Mouse (Mus musculus): ENCODE data around the gene Cnn2. TPM values are rescaled to one million over a fixed set of nuclear protein-coding genes. Genes with fewer than 3 reads are reported as not detected.
"Not testable (repeated sequence)": the region's sequence is repeated elsewhere in the genome, so short reads cannot be mapped to it uniquely, and the experiment has no call there.

The Cnn2 gene
- polyA plus RNA-seq, 1 experiment, result 4.4 TPM

GRCm38 (mm10) chr10:79949873-79950272, 38.5 kb upstream of the Cnn2 start:
- no peak overlapping the region for H3K27ac ChIP-seq (ENCODE audit: control insufficient read depth, insufficient read depth, low read depth, low read length)
- no peak overlapping the region for H3K4me3 ChIP-seq (ENCODE audit: control insufficient read depth, low read depth, low read length)
- H3K4me1 ChIP-seq (ENCODE audit: control insufficient read depth, insufficient read depth, low read length), result no peaks in the 10 kb centered on the region
- no peak for TF ChIP-seq CTCF (IDR thresholded peaks at IDR 0.05; ENCODE audit: control insufficient read depth, insufficient read depth, insufficient replicate concordance, low read depth, low read length)
- TF ChIP-seq POLR2A (IDR thresholded peaks at IDR 0.05; ENCODE audit: control insufficient read depth, low read depth, low read length), result no peak
- no peaks in the 10 kb centered on the region for H3K27me3 ChIP-seq (ENCODE audit: control insufficient read depth, insufficient read depth, low read length)
- H3K36me3 ChIP-seq (ENCODE audit: control insufficient read depth, insufficient read depth, low read length), result no peaks in the 10 kb centered on the region

DNA sequence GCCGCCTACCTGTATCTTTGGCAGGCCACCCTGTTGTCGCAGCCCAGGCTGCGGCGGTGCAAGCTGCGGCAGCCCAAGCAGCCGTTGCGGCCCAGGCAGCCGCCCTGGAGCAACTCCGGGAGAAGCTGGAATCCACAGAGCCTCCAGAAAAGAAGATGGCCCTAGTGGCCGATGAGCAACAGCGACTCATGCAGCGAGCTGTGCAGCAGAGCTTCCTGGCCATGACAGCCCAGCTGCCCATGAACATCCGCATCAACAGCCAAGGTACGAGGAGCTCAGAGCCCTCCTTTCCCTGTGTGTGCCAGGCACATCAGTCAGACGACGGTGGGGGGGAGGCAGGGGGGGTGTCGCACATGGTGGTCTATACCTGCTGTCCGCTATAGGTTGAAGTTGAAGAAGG, 37.7 kb upstream of the Cnn2 start:
- Histone ChIP-seq H3K4me3 (ENCODE audit: control insufficient read depth, low read depth, low read length) (no peak overlapping the region), H3K27ac (ENCODE audit: control insufficient read depth, insufficient read depth, low read depth, low read length) (no peak overlapping the region), H3K36me3 (ENCODE audit: control insufficient read depth, insufficient read depth, low read length) (no peaks in the 10 kb centered on the region), H3K27me3 (ENCODE audit: control insufficient read depth, insufficient read depth, low read length) (no peaks in the 10 kb centered on the region), H3K4me1 (ENCODE audit: control insufficient read depth, insufficient read depth, low read length) (no peaks in the 10 kb centered on the region)
- TF ChIP-seq CTCF (IDR thresholded peaks at IDR 0.05; ENCODE audit: control insufficient read depth, insufficient read depth, insufficient replicate concordance, low read depth, low read length), result no peak
- TF ChIP-seq POLR2A (IDR thresholded peaks at IDR 0.05; ENCODE audit: control insufficient read depth, low read depth, low read length), result no peak

GRCm38 (mm10) chr10:79953946-79954345, 34.4 kb upstream of the Cnn2 start:
- Histone ChIP-seq H3K36me3 (ENCODE audit: control insufficient read depth, insufficient read depth, low read length) (no peaks in the 10 kb centered on the region), H3K27ac (ENCODE audit: control insufficient read depth, insufficient read depth, low read depth, low read length) (no peak overlapping the region), H3K27me3 (ENCODE audit: control insufficient read depth, insufficient read depth, low read length) (no peaks in the 10 kb centered on the region), H3K4me1 (ENCODE audit: control insufficient read depth, insufficient read depth, low read length) (no peaks in the 10 kb centered on the region), H3K4me3 (ENCODE audit: control insufficient read depth, low read depth, low read length) (no peak overlapping the region)
- TF ChIP-seq CTCF (IDR thresholded peaks at IDR 0.05; ENCODE audit: control insufficient read depth, insufficient read depth, insufficient replicate concordance, low read depth, low read length), result 0 out of 2 replicates have a peak, but pooled peaks have one; percentile 14
- TF ChIP-seq POLR2A (IDR thresholded peaks at IDR 0.05; ENCODE audit: control insufficient read depth, low read depth, low read length), result no peak

DNA sequence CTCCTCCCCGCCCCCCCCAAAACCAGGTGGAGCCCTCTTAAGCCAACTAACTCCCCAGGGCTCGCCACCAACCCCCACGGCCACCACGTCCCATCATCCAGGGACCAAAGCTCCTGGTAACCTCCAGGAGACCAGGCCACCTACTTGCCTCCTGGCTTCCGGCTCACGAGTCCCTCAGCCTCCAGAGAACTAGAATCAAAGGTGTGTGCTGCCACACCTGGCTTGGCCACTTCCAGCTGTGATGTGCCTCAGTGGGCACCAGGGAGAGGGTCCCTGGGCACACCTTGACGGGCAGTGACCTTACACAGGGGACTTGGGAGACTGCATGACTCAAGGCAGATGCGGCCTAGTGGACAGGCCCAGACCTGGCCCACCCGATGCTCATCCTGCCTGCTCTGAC, 32.7 kb upstream of the Cnn2 start:
- Histone ChIP-seq H3K4me1 (ENCODE audit: control insufficient read depth, insufficient read depth, low read length) (peaks cover 2% of the 10 kb centered on the region), H3K4me3 (ENCODE audit: control insufficient read depth, low read depth, low read length) (no peak overlapping the region), H3K27ac (ENCODE audit: control insufficient read depth, insufficient read depth, low read depth, low read length) (no peak overlapping the region), H3K36me3 (ENCODE audit: control insufficient read depth, insufficient read depth, low read length) (no peaks in the 10 kb centered on the region), H3K27me3 (ENCODE audit: control insufficient read depth, insufficient read depth, low read length) (no peaks in the 10 kb centered on the region)
- no peak for TF ChIP-seq CTCF (IDR thresholded peaks at IDR 0.05; ENCODE audit: control insufficient read depth, insufficient read depth, insufficient replicate concordance, low read depth, low read length)
- no peak for TF ChIP-seq POLR2A (IDR thresholded peaks at IDR 0.05; ENCODE audit: control insufficient read depth, low read depth, low read length)

DNA sequence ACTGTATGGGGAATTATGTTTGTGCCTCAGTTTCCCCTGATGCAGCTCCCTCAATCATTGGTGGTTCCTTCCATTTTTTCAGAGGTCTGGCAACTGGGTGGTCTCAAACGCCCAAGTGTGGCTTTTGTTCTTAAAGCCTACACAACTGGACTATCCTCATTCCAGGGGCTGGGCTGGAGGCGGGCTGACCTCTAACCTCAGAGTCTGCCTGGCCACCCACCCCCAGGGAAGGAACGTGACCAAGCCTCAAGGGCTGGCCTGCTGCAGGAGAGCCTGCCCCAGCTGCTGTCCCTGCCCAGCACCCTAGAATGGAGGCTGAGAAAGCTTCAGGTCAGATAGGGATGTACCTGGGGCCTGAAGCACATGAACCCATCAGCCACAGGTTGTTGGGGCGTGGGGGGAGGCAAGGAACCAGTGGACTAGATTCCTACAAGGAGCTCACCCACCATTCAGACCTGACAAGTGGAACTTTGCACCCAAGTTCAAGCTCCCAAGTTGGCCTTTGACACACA, 31.7 kb upstream of the Cnn2 start:
- no peak for TF ChIP-seq POLR2A (IDR thresholded peaks at IDR 0.05; ENCODE audit: control insufficient read depth, low read depth, low read length)
- no peak for TF ChIP-seq CTCF (IDR thresholded peaks at IDR 0.05; ENCODE audit: control insufficient read depth, insufficient read depth, insufficient replicate concordance, low read depth, low read length)
- Histone ChIP-seq H3K4me1 (ENCODE audit: control insufficient read depth, insufficient read depth, low read length) (peaks cover 4% of the 10 kb centered on the region), H3K27ac (ENCODE audit: control insufficient read depth, insufficient read depth, low read depth, low read length) (no peak overlapping the region), H3K27me3 (ENCODE audit: control insufficient read depth, insufficient read depth, low read length) (no peaks in the 10 kb centered on the region), H3K36me3 (ENCODE audit: control insufficient read depth, insufficient read depth, low read length) (no peaks in the 10 kb centered on the region), H3K4me3 (ENCODE audit: control insufficient read depth, low read depth, low read length) (no peak overlapping the region)

DNA sequence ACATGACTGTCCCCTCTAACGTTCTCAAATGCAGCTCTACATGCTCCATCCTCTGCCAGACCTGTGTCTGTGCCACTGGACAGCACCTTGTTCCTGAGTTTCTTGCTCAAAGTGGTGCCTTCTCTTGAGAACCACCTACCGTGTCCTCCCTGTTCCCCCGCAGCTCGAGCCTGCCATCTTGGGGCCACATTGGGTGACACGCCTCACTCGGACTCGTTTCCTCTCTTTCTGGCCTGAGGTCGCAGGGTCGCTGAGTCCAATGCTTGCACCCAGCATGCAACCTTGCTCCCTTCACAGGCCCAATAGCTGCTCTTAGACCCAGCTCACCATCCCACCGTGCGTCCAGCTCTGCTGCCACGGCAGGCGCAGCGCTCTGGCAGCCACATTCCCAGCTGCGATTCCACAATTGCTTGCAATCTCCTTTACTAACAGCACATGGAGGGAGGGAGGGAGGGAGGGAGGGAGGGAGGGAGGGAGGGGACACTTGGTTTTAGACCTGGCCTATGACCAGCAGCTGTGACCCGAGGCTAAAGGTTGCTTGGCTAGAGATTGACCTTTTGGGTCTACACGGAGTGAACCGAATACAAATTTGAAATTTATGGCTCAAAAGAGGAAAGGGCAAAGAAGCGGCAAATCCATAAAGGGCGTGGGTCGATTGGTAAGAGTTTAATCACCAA, 30.1 kb upstream of the Cnn2 start:
- Histone ChIP-seq H3K36me3 (ENCODE audit: control insufficient read depth, insufficient read depth, low read length) (no peaks in the 10 kb centered on the region; the same call in 1 of the 2 replicates), H3K4me3 (ENCODE audit: control insufficient read depth, low read depth, low read length) (no peak overlapping the region), H3K27ac (ENCODE audit: control insufficient read depth, insufficient read depth, low read depth, low read length) (no peak overlapping the region), H3K27me3 (ENCODE audit: control insufficient read depth, insufficient read depth, low read length) (no peaks in the 10 kb centered on the region), H3K4me1 (ENCODE audit: control insufficient read depth, insufficient read depth, low read length) (peaks cover 4% of the 10 kb centered on the region)
- TF ChIP-seq CTCF (IDR thresholded peaks at IDR 0.05; ENCODE audit: control insufficient read depth, insufficient read depth, insufficient replicate concordance, low read depth, low read length) (peak; percentile 80; the same call in 1 of the 2 replicates), POLR2A (IDR thresholded peaks at IDR 0.05; ENCODE audit: control insufficient read depth, low read depth, low read length) (no peak)

GRCm38 (mm10) chr10:79959412-79959811, 29.0 kb upstream of the Cnn2 start:
- H3K27ac ChIP-seq (ENCODE audit: control insufficient read depth, insufficient read depth, low read depth, low read length); H3K4me1 ChIP-seq (ENCODE audit: control insufficient read depth, insufficient read depth, low read length); H3K27me3 ChIP-seq (ENCODE audit: control insufficient read depth, insufficient read depth, low read length); H3K36me3 ChIP-seq (ENCODE audit: control insufficient read depth, insufficient read depth, low read length); H3K4me3 ChIP-seq (ENCODE audit: control insufficient read depth, low read depth, low read length): not testable (repeated sequence)

Data from testis, adult 2 months (tissue).